Mouse (Mus musculus) cerebellum, postnatal 14 days (tissue): ENCODE measurements around the gene Vps41.

Source experiments
- DNase-seq, 2 experiments: peaks; one replicate each; pipeline ENCODE4 v3.0.0; 2021; ENCODE audit warnings: mixed read lengths in 2 of 2

Vps41 gene

GRCm38 (mm10) chr13:18717185-18717584, at the start of gene Vps41:
TSS of gene Vps41 (plus strand) at chr13:18717286.
- DNase-seq, result peak; percentile 80 to 85

- DNase-seq, result peak; percentile 72 to 77
These were observed 18.5 kb upstream of the Vps41 start for GRCm38 (mm10) chr13:18698518-18699065.

- DNase-seq, result no peak
These were observed 5.4 kb upstream of the Vps41 start for GRCm38 (mm10) chr13:18711685-18712084.

GRCm38 (mm10) chr13:18716707-18717106, 379 bp upstream of the Vps41 start:
- no peak for DNase-seq

- DNase-seq, result no peak
These were observed 1.4 kb downstream of the Vps41 start for GRCm38 (mm10) chr13:18718461-18718860.

GRCm38 (mm10) chr13:18730666-18731065, 13.6 kb downstream of the Vps41 start:
- no peak for DNase-seq

GRCm38 (mm10) chr13:18736590-18736989, 19.5 kb downstream of the Vps41 start:
- DNase-seq, result no peak

- peak; percentile 20 to 27 for DNase-seq
These were observed 26.6 kb downstream of the Vps41 start for GRCm38 (mm10) chr13:18743575-18744265.

GRCm38 (mm10) chr13:18744266-18744652, 27.2 kb downstream of the Vps41 start:
- no peak for DNase-seq

- peak; percentile 10 to 15 for DNase-seq
These were observed 40.9 kb downstream of the Vps41 start for GRCm38 (mm10) chr13:18757958-18758357.

GRCm38 (mm10) chr13:18759361-18760056, 42.4 kb downstream of the Vps41 start:
- DNase-seq, result no peak

GRCm38 (mm10) chr13:18761452-18761851, 44.4 kb downstream of the Vps41 start:
- DNase-seq, result no peak

GRCm38 (mm10) chr13:18767893-18768292, 50.8 kb downstream of the Vps41 start:
- no peak for DNase-seq

GRCm38 (mm10) chr13:18768495-18768894, 51.4 kb downstream of the Vps41 start:
- DNase-seq, result no peak

- no peak for DNase-seq
These were observed 56.5 kb downstream of the Vps41 start for GRCm38 (mm10) chr13:18773437-18774198.

- DNase-seq, result no peak
These were observed 64.2 kb downstream of the Vps41 start for GRCm38 (mm10) chr13:18781250-18781649.

- no peak for DNase-seq
These were observed 68.6 kb downstream of the Vps41 start for GRCm38 (mm10) chr13:18785702-18786101.

GRCm38 (mm10) chr13:18788040-18788439, 71.0 kb downstream of the Vps41 start:
- no peak for DNase-seq

GRCm38 (mm10) chr13:18788689-18789088, 71.6 kb downstream of the Vps41 start:
- DNase-seq, result no peak

GRCm38 (mm10) chr13:18789662-18790061, 72.6 kb downstream of the Vps41 start:
- DNase-seq, result no peak

GRCm38 (mm10) chr13:18790086-18790485, 73.0 kb downstream of the Vps41 start:
- no peak for DNase-seq

GRCm38 (mm10) chr13:18791314-18791713, 74.2 kb downstream of the Vps41 start:
- DNase-seq, result no peak

- DNase-seq, result no peak
These were observed 74.6 kb downstream of the Vps41 start for GRCm38 (mm10) chr13:18791724-18792123.
